Mouse (Mus musculus): ENCODE results near the gene Magi3.

Gene Magi3

DNA sequence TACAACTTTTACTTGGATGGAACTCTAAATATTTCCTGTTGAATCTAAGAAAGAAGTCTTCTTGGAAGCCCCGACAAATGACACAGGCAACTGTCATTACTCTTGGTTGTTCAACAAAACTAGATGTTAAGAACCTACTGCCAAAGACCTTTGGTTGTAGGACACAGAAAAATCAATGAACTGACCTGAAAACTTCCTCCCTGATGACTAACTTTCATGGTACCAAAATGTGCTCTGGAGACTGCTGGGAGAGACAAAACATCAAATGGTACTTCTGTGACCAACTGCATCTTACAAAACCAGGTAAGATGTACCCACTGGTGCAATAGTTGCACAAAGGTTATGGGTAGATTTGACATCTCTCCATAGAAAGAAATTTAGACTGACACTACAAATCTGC, 30.9 kb downstream of the Magi3 start:
- DNase-seq, result no peak

DNA sequence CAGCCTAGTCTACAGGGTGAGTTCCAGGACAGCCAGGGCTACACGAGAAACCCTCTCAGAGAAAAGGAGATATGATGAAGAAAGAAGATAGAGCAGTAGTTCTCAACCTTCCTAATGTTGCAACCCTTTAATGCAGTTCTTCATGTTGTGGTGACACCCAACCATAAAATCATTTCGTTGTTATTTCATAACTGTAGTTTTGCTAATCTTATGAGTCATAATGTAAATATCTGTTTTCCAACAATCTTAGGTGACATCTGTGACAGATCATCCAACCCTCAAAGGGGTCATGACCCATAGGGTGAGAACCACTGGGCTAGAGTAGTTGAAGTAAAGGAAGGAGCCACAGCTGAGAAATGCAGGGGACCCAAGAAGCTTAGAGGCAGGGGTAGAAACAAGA, 35.9 kb downstream of the Magi3 start:
- no peak for DNase-seq

DNA sequence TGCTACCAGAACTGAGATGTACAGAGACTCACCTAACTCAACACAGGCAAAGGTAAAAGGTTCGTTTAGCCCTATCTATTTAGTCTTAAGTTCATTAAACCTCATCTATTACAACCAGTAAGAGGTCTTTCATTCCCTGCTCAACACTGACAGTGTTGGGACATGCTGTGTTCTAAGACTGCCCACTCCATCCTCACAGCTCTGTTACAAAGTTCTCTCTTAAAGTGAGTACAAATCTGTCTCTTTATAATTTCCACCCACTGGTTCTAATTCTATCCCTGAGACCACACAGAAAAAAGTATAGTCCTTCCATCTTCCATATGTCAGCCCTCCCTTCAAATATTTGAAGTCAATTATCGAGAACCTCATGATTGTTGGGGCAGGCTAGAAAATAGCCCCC, 36.5 kb downstream of the Magi3 start:
- DNase-seq, result no peak

DNA sequence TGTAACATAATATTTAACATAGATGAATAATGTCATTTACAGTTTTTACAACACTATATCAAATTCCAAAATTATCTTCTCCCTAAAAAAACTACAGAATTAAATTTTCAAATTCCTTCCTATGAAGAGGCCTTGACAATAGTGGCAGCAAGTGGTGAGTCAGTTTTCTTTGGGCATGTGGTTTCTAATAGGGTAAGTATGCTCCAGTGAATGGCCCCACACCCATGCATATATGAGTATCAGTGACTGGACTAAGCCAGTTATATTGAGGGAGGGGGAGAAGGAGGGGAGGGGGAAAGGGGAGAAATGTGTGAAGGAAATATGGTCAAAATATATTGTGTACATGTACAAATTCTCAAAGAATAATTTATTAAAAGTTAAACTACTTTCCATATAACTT, 37.5 kb downstream of the Magi3 start:
- no peak for DNase-seq

DNA sequence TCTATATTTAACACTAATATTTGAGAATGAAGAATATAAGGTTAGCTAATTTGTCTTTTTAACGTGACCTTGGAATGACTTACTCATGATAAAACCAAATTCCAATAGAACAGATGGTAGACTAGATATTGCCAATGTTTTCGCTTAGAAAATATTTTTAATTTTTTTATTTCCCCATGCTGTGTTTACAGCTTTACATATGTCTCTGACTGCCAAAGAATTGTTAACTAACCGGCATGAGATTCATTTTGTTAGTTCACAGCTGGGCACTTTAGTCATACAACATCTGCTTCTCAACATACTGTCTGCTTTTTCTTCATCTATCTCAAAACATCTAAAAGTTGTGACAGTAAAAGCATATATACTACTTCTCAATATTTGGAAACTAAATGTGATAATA, 58.8 kb downstream of the Magi3 start:
- no peak for DNase-seq

DNA sequence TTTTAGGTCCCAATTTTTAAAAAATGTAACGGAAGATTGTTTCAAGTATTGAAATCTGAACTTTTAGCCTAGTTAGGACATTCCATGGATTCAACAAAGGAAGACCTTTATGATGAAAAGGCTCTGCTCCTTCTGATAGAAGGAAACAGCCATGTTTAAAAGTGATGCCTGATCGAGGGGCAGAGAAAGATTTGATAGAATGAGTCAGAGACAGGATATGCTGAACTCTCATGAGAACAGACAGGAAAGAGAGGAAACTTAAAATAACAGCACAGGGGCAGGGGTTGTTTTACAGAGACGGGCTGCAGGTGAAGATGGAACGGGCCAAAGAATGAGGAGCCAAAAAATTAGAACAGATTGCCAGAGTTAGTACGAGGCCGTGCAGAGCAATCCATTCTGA, 59.6 kb downstream of the Magi3 start:
- DNase-seq, result no peak

DNA sequence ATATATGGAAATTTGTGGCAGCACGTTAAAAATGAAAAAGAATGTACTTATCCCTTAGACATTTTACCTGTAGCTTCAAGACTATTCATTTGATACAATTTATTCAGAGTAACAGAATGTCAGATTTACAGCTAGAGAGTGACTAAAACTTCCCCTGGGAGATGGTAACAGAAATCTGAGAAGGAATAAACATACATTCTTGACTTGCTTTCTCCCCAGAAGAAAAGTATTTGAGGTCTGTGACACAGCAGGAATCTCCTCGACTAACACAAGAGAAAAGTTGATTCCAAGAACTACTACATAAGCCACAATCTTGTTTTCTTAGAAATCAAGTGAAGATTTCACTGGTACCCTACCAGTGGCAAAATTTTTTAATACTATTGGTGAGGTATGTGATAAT, 70.0 kb downstream of the Magi3 start:
- no peak for DNase-seq

DNA sequence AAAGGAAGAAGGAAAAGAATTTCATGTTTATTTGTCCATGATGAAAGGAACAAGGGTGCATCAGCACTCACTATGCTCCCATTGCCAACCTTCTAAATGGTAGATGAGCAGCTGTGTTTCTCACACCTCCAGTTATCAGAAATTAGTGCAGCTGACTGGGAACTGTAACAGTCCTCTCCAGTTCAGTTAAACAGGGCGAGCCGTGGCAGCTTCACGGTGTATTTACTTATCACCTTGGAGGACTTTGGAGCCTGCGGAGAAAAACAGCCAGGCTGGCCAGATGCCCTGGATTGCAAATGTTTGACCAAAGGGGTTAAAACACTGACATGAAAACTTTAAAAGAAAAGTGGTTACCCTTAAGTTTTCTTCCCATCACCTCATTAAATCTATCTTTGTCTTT, 77.8 kb downstream of the Magi3 start:
- no peak for DNase-seq

DNA sequence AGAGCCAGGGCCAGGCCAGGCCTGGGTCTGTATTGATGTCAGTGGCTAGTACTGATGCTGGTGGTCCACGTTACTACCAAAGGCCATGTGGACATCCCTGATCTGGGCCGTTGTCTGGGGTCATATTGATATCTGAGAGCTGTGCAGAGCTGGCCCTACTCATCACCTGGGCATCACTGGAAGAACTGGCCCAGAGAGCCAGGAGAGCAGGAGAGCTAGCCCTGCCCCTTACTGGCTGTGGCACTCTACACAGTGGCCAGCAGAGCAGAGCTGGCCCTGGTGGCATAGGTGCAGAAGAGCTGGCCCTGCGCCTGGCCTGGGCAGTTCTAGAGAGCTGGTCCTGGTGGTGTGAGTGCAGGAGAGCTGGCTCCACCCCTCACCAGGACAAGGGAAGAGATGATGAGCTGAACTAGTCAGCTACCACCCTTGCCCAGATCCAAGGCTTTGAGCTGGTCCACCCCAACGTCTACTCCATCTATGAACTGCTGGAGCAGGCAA, 81.2 kb downstream of the Magi3 start:
- no peak for DNase-seq

DNA sequence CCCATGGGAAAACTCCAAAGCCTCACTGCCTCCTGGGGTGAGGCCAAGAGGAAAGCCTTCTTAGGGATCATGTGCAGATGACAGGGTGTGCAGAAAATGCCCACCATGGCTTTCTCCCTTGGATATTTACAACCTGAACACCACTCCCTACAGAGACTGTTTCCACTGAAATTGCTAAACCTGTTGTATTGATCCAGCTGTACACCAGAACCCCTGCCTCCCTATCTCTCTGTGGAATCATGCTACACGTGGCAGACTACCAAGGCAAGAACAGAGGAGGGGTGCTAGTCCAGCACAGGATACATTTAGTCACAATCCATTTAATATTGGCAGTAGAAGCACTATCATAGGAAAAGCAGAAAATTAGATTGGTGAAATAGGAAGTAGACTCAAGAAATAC, 94.5 kb downstream of the Magi3 start:
- no peak for DNase-seq

DNA sequence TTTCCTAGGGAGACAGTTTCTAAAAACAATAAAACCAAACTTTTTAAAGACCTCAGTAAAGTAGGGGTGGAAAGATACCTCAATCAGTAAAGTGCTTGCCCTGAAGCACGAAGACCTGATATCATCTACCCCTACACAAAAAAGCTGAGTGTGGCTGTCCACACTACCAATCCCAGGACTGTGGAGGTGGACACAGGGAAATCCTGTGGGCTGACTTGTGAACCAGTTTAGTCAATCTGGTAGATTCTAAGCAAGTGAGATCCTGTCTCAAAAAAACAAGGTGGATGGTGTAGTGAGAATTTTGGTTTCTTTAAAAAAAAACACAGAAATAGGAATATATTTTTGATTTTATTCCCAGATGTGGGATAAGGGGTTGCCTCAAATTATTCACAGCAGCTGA, 96.3 kb downstream of the Magi3 start:
- DNase-seq, result no peak

DNA sequence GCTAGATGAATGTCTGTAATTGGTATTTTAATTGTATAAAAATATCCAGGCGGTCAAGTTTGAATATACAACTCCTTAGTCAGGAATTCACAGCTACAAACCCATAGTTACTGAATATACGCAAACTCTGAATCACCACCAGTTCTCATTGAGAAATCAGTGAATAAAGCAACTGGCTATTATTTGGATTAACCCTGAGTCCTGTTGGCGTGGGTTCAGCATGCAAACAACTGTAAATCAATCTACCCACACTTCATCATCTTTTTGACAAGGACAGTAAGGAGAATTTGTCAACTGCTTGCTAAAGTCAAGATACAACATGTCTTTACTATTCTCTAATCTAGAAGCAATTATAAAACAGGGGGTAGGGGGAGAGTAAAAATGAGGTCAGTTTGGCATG, 110.7 kb downstream of the Magi3 start:
- DNase-seq, result no peak

DNA sequence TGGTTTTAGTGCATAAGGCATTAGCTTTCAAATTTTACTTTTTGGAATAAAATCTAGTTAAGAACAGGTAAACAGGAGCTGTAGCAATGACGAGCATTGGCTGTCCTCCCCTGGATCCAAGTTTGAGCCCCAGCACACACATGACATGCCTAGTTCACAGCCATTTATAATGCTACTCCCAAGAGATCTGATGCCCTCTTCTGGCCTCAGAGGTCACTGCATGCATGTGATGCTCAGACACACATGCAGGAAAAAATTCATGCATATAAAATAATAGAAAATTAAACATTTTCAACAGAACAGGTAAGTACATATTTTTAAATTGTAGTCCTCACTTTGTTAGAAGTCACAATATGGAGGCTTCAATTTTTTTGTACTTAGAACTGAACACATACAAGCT, 115.2 kb downstream of the Magi3 start:
- DNase-seq, result peak; percentile 37 to 38

DNA sequence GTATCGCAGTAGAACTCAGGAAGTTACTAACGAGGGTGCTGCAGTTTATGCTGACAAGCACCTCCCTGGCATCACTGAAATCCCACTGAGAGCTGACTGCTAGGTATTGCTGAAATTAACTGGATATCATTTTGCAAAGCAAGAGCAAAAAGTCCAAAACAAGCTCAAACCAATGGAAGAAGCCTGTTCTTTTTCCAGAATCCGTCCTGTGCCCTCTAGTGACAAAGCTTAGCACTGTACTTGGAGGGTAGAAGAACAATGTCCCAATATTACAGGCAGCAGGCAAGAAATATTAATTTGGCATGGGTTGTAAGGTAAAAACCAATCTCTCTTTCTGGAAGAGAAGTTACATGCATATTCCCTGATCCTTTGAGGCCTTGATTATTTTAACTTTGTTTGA, 118.5 kb downstream of the Magi3 start:
- no peak for DNase-seq

DNA sequence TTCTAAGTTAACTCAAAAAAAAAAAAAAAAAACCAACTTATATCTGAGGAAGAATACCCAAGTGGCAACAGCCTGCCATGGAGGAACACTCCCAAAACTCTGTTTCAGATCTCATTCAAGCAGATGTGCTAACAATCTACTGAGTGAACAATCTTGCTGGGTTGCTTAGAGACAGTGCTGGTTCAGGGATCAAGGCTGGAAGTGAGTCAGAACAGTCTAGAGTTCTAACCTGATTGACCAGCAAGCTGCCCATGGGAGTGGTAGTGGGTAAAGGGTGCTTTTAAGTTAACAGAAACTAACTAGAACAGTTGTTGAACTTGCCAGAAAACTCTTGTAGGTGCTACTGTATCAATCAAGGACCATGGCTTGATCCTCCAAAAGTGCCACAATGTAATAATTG, 118.9 kb downstream of the Magi3 start:
- DNase-seq, result no peak

DNA sequence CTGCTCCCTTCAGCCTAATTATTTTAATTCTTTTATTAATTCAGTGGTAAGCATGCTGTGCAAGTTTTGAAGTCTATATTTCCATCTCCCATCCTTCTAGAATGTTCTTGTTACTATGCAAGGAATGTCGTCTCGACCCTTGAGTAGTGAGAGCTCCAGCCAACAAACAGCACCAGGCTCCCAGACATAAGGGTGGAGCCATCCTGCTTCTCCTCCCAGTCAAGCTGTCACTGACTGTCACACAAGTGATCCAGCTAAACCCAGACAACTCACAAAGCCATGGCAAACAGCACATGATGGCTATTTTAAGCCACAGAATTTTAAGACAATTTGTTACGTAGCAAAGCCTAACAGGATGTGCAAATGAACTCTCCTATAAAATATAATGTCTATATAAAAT, 124.2 kb downstream of the Magi3 start:
- DNase-seq, result no peak

DNA sequence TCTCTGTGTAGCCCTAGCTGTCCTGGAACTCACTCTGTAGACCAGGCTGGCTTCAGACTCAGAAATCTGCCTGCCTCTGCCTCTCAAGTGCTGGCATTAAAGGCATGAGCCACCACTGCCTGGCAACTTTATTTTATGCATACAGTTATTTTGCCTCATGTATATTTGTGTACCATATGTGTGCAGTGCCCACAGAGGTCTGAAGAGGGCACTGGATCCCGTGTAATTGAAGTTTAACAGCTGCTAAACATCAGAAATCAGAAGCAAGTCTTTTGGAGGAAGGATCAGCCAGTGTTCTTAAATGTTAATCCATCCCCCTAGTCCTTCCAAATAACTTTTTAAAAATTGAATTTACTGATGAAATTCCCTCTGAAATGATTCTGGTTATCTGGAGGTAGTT, 125.5 kb downstream of the Magi3 start:
- no peak for DNase-seq

DNA sequence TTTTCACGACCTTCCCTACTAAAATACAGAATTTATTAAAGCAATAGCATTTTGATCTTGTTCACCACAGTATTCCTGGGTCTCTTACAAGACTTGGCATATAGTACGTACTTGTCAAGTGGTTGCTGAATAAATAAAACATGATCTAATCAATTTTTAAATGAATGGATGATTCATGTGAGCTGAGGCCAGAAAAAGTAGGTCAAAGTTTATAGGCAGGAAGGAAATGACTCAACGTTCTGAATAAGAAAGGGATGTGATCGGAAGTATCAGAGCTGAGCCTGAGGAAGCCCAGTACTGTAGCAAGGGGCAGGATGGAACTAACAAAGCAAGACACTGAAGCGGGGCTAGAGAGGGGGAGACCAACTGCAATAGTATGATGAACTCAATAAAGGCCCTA, 127.4 kb downstream of the Magi3 start:
- DNase-seq, result no peak

DNA sequence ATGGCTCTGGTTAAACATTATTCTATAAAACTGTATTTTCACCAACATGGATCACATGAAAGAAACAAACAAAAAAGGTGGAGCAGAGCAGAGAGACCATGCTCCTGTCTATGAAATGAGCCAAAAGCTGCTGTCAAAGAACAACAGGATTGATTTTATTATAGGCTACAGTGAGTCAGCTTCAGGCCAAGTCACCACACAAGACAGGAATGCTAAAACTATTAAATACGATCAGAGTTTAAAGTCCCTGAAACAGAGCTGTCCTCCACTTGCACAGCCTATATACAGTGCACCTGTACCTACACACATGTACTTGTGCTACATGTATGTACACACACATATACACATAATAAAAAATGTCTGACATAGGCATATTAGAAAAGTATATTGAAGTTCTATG, 138.1 kb downstream of the Magi3 start:
- no peak for DNase-seq

DNA sequence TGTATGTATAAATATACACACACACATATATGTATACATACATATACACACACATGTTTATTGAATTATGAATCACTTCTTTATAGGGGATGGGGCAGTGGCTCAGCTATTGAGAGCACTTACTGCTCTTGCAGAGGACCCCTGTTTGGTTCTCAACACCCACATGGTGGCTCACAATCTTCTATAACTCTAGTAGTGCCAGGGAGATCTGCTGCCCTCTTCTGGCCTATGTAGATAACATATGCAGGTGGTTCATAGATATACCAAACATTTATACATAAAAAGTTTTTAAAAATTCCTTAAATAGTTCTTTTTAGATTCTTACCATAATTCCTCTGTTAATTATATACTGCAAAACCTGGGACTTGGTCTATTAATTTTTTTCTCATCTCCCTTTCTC, 141.4 kb downstream of the Magi3 start:
- no peak for DNase-seq

DNA sequence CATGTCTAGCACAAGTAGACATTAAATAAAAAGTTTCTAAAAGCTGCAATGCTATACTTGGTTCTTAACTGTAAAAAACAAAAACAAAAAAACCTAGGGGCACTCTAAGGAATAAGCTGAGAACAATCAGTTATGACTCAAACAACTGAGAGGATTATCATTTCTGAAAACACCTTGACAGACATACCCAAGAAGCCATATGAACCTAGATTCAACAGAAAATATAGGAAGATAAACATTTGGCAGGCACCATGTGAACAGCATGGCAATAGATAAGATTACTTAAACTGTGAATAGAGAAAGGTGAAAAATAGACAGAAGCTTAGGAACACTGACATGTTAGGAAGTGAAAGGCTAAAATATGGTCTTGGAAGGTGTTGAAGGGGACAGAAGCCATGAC, 150.8 kb downstream of the Magi3 start:
- no peak for DNase-seq

DNA sequence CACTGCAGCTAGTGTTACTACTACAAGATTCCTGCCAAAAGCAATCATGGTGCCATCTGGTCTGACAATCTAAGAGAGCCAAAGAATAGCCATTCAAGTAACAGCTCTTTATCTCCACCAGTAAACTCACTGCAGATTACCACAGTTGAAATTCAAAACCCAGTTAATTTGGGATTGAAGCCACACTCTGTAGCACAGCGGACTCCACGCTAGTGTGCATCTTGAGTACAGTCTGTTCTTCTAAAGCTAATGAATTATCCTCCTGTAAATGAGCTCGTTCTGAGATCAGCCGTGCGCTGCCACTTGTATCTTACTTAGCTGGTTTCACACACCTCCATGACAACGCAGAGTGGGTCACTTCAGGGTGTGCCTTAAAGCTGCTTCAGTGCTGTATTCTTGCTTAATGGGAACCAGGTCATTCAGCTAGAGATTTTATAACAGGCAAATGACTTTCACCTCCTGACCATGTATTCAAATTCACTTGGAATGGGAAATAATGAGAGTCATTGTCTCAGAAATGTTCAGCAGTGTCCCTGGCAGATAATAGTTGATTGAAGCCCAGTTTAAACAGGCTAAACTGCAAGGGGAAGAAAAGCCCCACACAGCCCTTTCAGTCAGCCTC, 161.1 kb downstream of the Magi3 start:
- DNase-seq, result peak; percentile 6 to 34

DNA sequence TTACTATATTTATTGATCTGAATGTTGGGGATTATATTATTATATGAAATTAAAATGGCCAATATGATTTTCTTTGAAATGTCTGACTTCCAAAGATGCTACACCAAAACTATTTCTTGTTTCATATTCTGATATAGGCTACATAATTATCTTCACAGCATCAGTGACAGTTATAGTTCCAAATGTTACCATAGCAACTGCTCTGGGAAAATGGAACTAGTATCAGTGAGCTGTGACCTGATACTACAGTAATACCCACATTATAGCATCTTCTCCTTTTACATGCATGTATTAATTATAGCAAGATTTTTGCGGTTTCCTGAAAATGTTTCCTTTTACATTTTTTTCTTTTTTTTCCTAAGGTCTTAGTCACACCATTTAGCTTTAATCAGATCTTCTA, 187.4 kb downstream of the Magi3 start:
- no peak for DNase-seq

DNA sequence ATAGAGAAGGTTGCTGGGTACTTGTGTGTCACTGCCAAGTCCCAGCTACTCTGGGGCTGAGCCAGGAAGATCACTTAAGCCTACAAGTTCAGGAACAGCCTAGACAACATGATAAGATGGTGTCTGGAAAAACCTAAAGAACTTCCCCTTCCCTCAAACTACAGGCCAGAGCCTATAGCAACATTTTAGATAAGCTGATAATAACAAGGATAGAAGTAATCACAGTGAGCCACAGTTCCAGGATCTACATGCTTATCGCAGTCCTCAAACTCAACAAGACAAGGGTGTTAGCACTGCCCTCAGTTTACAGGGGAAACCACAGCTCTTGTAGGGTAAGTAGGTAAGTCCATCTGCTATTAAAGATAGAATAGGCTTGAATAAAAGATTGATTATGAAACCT, 188.1 kb downstream of the Magi3 start:
- no peak for DNase-seq

DNA sequence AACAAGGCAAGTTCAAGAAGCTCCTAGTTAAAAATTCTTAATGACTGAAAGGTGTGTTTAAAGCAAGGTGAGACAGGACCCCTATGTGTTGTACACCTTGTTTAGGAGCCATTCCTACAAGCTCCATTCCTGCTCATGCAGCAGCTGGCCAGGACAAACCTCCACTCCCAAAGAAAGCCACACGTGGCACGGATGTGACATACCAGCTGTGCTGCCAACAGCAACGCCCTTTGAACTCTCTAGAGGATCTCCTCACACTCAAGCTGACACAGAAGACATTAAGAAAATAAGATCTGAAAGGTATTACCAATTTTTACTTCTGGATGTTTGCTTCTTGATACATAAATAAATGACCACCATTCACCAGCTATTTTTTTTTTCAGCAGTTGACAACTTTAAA, 193.2 kb downstream of the Magi3 start:
- DNase-seq, result no peak

DNA sequence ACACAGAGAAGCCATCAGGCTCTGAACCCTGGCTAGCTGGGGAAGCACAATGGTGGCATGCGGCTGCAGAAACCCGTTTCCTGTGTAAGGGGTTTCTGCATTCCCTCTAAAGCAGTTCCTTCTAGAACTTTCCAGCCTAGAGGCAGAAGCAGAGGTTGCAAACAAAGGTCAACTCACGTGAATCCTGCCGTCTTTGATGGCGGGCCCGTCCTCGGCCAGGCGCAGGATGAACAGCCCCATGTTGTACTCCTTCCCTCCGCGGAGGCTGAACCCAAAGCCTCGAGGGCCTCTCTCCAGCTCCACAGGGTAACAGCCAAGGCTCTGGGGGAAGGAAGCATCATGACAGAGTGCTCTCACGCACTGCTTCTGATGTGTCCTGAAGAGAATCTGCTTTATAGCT, 200.1 kb downstream of the Magi3 start:
- DNase-seq, result no peak
